Mouse (Mus musculus) thymus, postnatal 36 days (tissue): ENCODE measurements at regions not wholly inside any gene's neighbourhood (a gene's known extent, or its start where the extent isn't known, plus 50 kb on each side); places are given as distances from the start of the nearest gene placed in this dataset.

Source experiments
- DNase-seq, 2 experiments: peaks; one replicate each; pipeline ENCODE4 v3.0.0; 2022; ENCODE audit warnings: mixed read lengths in 2 of 2

GRCm38 (mm10) chr1:57188796-57189319 lies 188.6 kb upstream of the 1700066M21Rik start:
- DNase-seq, result no peak

- DNase-seq, result no peak
Measured at GRCm38 (mm10) chr1:57201274-57201673, 176.1 kb upstream of the 1700066M21Rik start.

GRCm38 (mm10) chr1:57204331-57204730 lies 173.1 kb upstream of the 1700066M21Rik start:
- no peak for DNase-seq

GRCm38 (mm10) chr1:57205198-57205987 lies 172.0 kb upstream of the 1700066M21Rik start:
- peak; percentile 8 to 16 for DNase-seq

- no peak for DNase-seq
Measured at GRCm38 (mm10) chr1:57206496-57206895, 170.9 kb upstream of the 1700066M21Rik start.

- no peak for DNase-seq
Measured at GRCm38 (mm10) chr1:57206944-57207343, 170.5 kb upstream of the 1700066M21Rik start.

- DNase-seq, result no peak
Measured at GRCm38 (mm10) chr1:57208415-57208814, 169.0 kb upstream of the 1700066M21Rik start.

- DNase-seq, result no peak
Measured at GRCm38 (mm10) chr1:57209281-57209680, 168.1 kb upstream of the 1700066M21Rik start.

GRCm38 (mm10) chr1:57211046-57211445 lies 166.4 kb upstream of the 1700066M21Rik start:
- no peak for DNase-seq

- DNase-seq, result no peak
Measured at GRCm38 (mm10) chr1:57213428-57213874, 164.0 kb upstream of the 1700066M21Rik start.

- DNase-seq, result no peak
Measured at GRCm38 (mm10) chr1:57214266-57214665, 163.2 kb upstream of the 1700066M21Rik start.

- DNase-seq, result no peak
Measured at GRCm38 (mm10) chr1:57217656-57218055, 159.8 kb upstream of the 1700066M21Rik start.

GRCm38 (mm10) chr1:57218127-57218526 lies 159.3 kb upstream of the 1700066M21Rik start:
- DNase-seq, result no peak

- DNase-seq, result no peak
Measured at GRCm38 (mm10) chr1:57218616-57219015, 158.8 kb upstream of the 1700066M21Rik start.

GRCm38 (mm10) chr1:57224425-57225104 lies 152.9 kb upstream of the 1700066M21Rik start:
- no peak for DNase-seq

GRCm38 (mm10) chr1:57243607-57244408 lies 133.6 kb upstream of the 1700066M21Rik start:
- DNase-seq, result no peak

GRCm38 (mm10) chr1:57259626-57260025 lies 117.8 kb upstream of the 1700066M21Rik start:
- no peak for DNase-seq

- no peak for DNase-seq
Measured at GRCm38 (mm10) chr1:57265012-57265760, 112.2 kb upstream of the 1700066M21Rik start.

GRCm38 (mm10) chr1:57266695-57267094 lies 110.7 kb upstream of the 1700066M21Rik start:
- DNase-seq, result no peak

GRCm38 (mm10) chr1:57267851-57268250 lies 109.6 kb upstream of the 1700066M21Rik start:
- DNase-seq, result no peak

- DNase-seq, result peak in 1 of 2 experiments; percentile 6
Measured at GRCm38 (mm10) chr1:57269679-57270354, 107.6 kb upstream of the 1700066M21Rik start.

GRCm38 (mm10) chr1:57272593-57272992 lies 104.8 kb upstream of the 1700066M21Rik start:
- no peak for DNase-seq
